Mouse (Mus musculus): ENCODE results near the gene Tuba4a. TPM values are rescaled to one million over a fixed set of nuclear protein-coding genes. Genes with fewer than 3 reads are reported as not detected.

Tuba4a gene
- 94.8 and 98.3 TPM in 2 replicates for polyA plus RNA-seq (2015; fragmentation: Nextera tagmentation; extraction: Ambion mirVana)

GRCm38 (mm10) chr1:75219531-75219930 lies at the start of gene Tuba4a:
TSS of gene Tuba4a (minus strand) at chr1:75219865.
- peaks cover 14% of the 10 kb centered on the region for H3K36me3 ChIP-seq
- H3K27me3 ChIP-seq = peaks cover 51% of the 10 kb centered on the region
- H3K4me1 ChIP-seq = peaks cover 18% of the 10 kb centered on the region
- H3K9ac ChIP-seq = peak within 1 kb of the TSS; percentile 48
- peak within 1 kb of the TSS; percentile 51; the same call in 1 of the 2 replicates for H3K27ac ChIP-seq (replicated peaks)
- WGBS = under 1% methylated on average over 34 of the region's 34 CpGs
- no peaks in the 10 kb centered on the region for H3K9me3 ChIP-seq (replicated peaks)
- ATAC-seq (ENCODE audit: insufficient number of reproducible peaks, low FRiP score, low TSS enrichment, low read depth) = peak; percentile 48; the same call in 1 of the 2 replicates
- peak within 1 kb of the TSS; percentile 57 for H3K4me3 ChIP-seq (replicated peaks)
- peak within 1 kb of the TSS; percentile 98 for H3K4me2 ChIP-seq (replicated peaks)

- Histone ChIP-seq H3K4me1 (0 out of 2 replicates have a peak, but pooled peaks cover 3% of the 10 kb centered on the region), H3K4me3 (replicated peaks) (peak within 1 kb of the TSS; percentile 15; the same call in 1 of the 2 replicates), H3K4me2 (replicated peaks) (no peak within 1 kb of the TSS), H3K36me3 (no peaks in the 10 kb centered on the region), H3K9ac (no peak within 1 kb of the TSS), H3K27ac (replicated peaks) (no peak within 1 kb of the TSS), H3K27me3 (peaks cover 54% of the 10 kb centered on the region), H3K9me3 (replicated peaks) (no peaks in the 10 kb centered on the region)
- WGBS = 11% methylated on average over 32 of the region's 32 CpGs
- no peak for ATAC-seq (ENCODE audit: insufficient number of reproducible peaks, low FRiP score, low TSS enrichment, low read depth)
Observed at GRCm38 (mm10) chr1:75264091-75264880, 44.6 kb upstream of the Tuba4a start, which contains the start of gene Ptprn. TSS of gene Ptprn (minus strand) at chr1:75264502.

GRCm38 (mm10) chr1:75262969-75263951 lies 43.6 kb upstream of the Tuba4a start:
- Histone ChIP-seq H3K4me1 (0 out of 2 replicates have a peak, but pooled peaks cover 3% of the 10 kb centered on the region), H3K4me2 (replicated peaks) (no peak overlapping the region), H3K9me3 (replicated peaks) (no peaks in the 10 kb centered on the region), H3K4me3 (replicated peaks) (no peak overlapping the region), H3K27ac (replicated peaks) (no peak overlapping the region), H3K36me3 (no peaks in the 10 kb centered on the region), H3K27me3 (peaks cover 49% of the 10 kb centered on the region), H3K9ac (no peak overlapping the region)
- WGBS = 1% methylated on average over 40 of the region's 40 CpGs
- 0 out of 2 replicates have a peak, but pooled peaks have one; percentile 15 for ATAC-seq (ENCODE audit: insufficient number of reproducible peaks, low FRiP score, low TSS enrichment, low read depth)

GRCm38 (mm10) chr1:75261278-75261677 lies 41.6 kb upstream of the Tuba4a start:
- H3K4me3 ChIP-seq (replicated peaks) = no peak overlapping the region
- H3K36me3 ChIP-seq = no peaks in the 10 kb centered on the region
- H3K9ac ChIP-seq = no peak overlapping the region
- H3K27ac ChIP-seq (replicated peaks) = no peak overlapping the region
- H3K4me2 ChIP-seq (replicated peaks) = no peak overlapping the region
- ATAC-seq (ENCODE audit: insufficient number of reproducible peaks, low FRiP score, low TSS enrichment, low read depth) = no peak
- 0 out of 2 replicates have a peak, but pooled peaks cover 3% of the 10 kb centered on the region for H3K4me1 ChIP-seq
- H3K9me3 ChIP-seq (replicated peaks) = no peaks in the 10 kb centered on the region
- H3K27me3 ChIP-seq = peaks cover 47% of the 10 kb centered on the region

- 57% methylated on average over 10 of the region's 10 CpGs for WGBS
- no peaks in the 10 kb centered on the region for H3K36me3 ChIP-seq
- no peaks in the 10 kb centered on the region for H3K9me3 ChIP-seq (replicated peaks)
- H3K9ac ChIP-seq = no peak overlapping the region
- no peak overlapping the region for H3K4me3 ChIP-seq (replicated peaks)
- H3K27ac ChIP-seq (replicated peaks) = no peak overlapping the region
- no peak overlapping the region for H3K4me2 ChIP-seq (replicated peaks)
- H3K27me3 ChIP-seq = no peaks in the 10 kb centered on the region; the same call in 1 of the 2 replicates
- H3K4me1 ChIP-seq = peaks cover 6% of the 10 kb centered on the region
- no peak for ATAC-seq (ENCODE audit: insufficient number of reproducible peaks, low FRiP score, low TSS enrichment, low read depth)
Observed at GRCm38 (mm10) chr1:75255516-75256046, 35.9 kb upstream of the Tuba4a start.

GRCm38 (mm10) chr1:75254625-75255013 lies 35.0 kb upstream of the Tuba4a start:
- H3K36me3 ChIP-seq = no peaks in the 10 kb centered on the region
- H3K27me3 ChIP-seq = no peaks in the 10 kb centered on the region; the same call in 1 of the 2 replicates
- peaks cover 6% of the 10 kb centered on the region for H3K4me1 ChIP-seq
- H3K9ac ChIP-seq = no peak overlapping the region
- no peak for ATAC-seq (ENCODE audit: insufficient number of reproducible peaks, low FRiP score, low TSS enrichment, low read depth)
- H3K9me3 ChIP-seq (replicated peaks) = no peaks in the 10 kb centered on the region
- no peak overlapping the region for H3K4me2 ChIP-seq (replicated peaks)
- no peak overlapping the region for H3K27ac ChIP-seq (replicated peaks)
- no peak overlapping the region for H3K4me3 ChIP-seq (replicated peaks)
- WGBS = 57% methylated on average over 8 of the region's 8 CpGs

- Histone ChIP-seq H3K9ac (no peak overlapping the region), H3K27ac (replicated peaks) (no peak overlapping the region), H3K4me3 (replicated peaks) (no peak overlapping the region), H3K27me3 (no peaks in the 10 kb centered on the region; the same call in 1 of the 2 replicates), H3K4me1 (peaks cover 6% of the 10 kb centered on the region), H3K36me3 (no peaks in the 10 kb centered on the region), H3K4me2 (replicated peaks) (no peak overlapping the region), H3K9me3 (replicated peaks) (no peaks in the 10 kb centered on the region)
- WGBS = 65% methylated on average over 16 of the region's 16 CpGs
- no peak for ATAC-seq (ENCODE audit: insufficient number of reproducible peaks, low FRiP score, low TSS enrichment, low read depth)
Observed at GRCm38 (mm10) chr1:75253849-75254624, 34.4 kb upstream of the Tuba4a start.

GRCm38 (mm10) chr1:75253029-75253428 lies 33.4 kb upstream of the Tuba4a start:
- H3K36me3 ChIP-seq = no peaks in the 10 kb centered on the region
- H3K4me2 ChIP-seq (replicated peaks) = no peak overlapping the region
- H3K27ac ChIP-seq (replicated peaks) = no peak overlapping the region
- WGBS = 67% methylated on average over 16 of the region's 16 CpGs
- H3K4me1 ChIP-seq = peaks cover 12% of the 10 kb centered on the region
- no peak for ATAC-seq (ENCODE audit: insufficient number of reproducible peaks, low FRiP score, low TSS enrichment, low read depth)
- H3K9me3 ChIP-seq (replicated peaks) = no peaks in the 10 kb centered on the region
- no peak overlapping the region for H3K4me3 ChIP-seq (replicated peaks)
- H3K9ac ChIP-seq = no peak overlapping the region
- H3K27me3 ChIP-seq = no peaks in the 10 kb centered on the region; the same call in 1 of the 2 replicates

GRCm38 (mm10) chr1:75252308-75252707 lies 32.6 kb upstream of the Tuba4a start:
- H3K9ac ChIP-seq = no peak overlapping the region
- H3K9me3 ChIP-seq (replicated peaks) = no peaks in the 10 kb centered on the region
- no peaks in the 10 kb centered on the region; the same call in 1 of the 2 replicates for H3K27me3 ChIP-seq
- H3K27ac ChIP-seq (replicated peaks) = no peak overlapping the region
- no peak overlapping the region for H3K4me3 ChIP-seq (replicated peaks)
- no peak for ATAC-seq (ENCODE audit: insufficient number of reproducible peaks, low FRiP score, low TSS enrichment, low read depth)
- WGBS = 67% methylated on average over 13 of the region's 13 CpGs
- no peak overlapping the region for H3K4me2 ChIP-seq (replicated peaks)
- H3K4me1 ChIP-seq = peaks cover 19% of the 10 kb centered on the region
- H3K36me3 ChIP-seq = no peaks in the 10 kb centered on the region
